Mouse (Mus musculus): ENCODE results near the gene B3galnt1. TPM values are rescaled to one million over a fixed set of nuclear protein-coding genes. Genes with fewer than 3 reads are reported as not detected.

The B3galnt1 gene
- polyA plus RNA-seq, 1 experiment from 2014 or later, result 29.3 TPM

DNA sequence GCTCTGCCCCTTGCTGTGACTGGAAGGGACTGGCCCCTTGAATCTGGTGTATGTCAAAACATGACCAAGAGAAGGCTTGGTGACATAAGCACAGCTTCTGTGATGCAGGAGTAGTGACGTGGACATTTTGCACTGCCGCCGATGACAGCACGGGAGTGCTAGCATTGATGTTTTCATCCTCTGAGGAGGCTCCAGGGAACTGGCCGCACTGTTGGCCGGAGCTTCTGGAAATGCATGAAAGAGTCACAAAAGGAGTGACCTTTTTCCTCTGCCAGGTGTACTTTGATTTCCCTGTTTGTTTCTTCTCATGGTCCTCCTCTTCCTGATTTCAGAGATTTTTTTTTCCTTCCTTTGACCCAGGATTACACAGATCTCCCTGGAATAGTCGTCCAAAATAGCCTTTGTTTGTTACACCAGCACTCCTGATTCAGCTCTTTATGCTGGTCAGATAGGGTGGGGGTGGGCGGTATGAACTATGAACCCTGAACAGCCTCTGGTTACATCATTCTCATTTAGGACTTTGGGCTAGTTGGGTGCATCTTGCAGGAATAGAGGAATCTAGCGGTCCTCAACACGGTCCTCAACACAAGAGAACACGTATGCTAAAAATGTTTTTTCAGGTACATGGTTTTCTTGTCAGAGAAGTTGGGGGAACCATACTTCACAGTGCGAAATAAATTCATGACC, 42.5 kb downstream of the B3galnt1 start:
- Histone ChIP-seq H3K4me1 (ENCODE audit: control insufficient read depth, insufficient read depth, low read length) (peaks cover 10% of the 10 kb centered on the region), H3K9ac (ENCODE audit: low read depth, low read length) (no peak overlapping the region), H3K4me3 (ENCODE audit: low read depth, low read length) (no peak overlapping the region), H3K27me3 (ENCODE audit: control insufficient read depth, insufficient read depth, low read length) (no peaks in the 10 kb centered on the region), H3K36me3 (ENCODE audit: control insufficient read depth, insufficient read depth, low read length) (no peaks in the 10 kb centered on the region), H3K9me3 (replicated peaks; ENCODE audit: control insufficient read depth, low read length) (no peaks in the 10 kb centered on the region), H3K27ac (ENCODE audit: low read depth, low read length) (no peak overlapping the region), H3K4me2 (no peak overlapping the region)
- ATAC-seq (replicated peaks; ENCODE audit: insufficient number of reproducible peaks, low FRiP score, low TSS enrichment), result no peak
- 68% methylated on average over 12 of the region's 12 CpGs for WGBS (ENCODE audit: insufficient replicate concordance)

DNA sequence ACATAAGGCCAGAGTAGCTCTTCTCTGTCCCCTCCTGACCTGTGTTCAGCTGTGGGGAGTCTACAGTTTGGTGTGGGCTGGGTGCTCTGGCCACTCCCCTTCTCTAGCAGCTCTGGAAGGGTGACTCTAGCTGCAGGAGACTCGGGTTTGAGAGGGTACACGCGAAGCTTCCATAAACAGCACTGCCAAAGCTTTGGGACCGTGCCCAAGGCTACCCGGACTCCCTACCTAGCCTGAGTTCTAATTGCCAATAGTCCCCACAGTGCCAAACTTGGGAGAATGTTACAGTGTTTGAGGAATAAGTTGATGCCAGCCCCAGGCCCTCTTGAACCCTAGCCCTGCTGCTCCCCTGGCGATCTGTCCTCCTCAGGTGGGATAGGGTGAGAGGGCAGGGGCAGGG, 43.2 kb downstream of the B3galnt1 start:
- H3K4me1 ChIP-seq (ENCODE audit: control insufficient read depth, insufficient read depth, low read length), result peaks cover 10% of the 10 kb centered on the region
- no peak overlapping the region for H3K4me2 ChIP-seq
- H3K27ac ChIP-seq (ENCODE audit: low read depth, low read length), result no peak overlapping the region
- ATAC-seq (replicated peaks; ENCODE audit: insufficient number of reproducible peaks, low FRiP score, low TSS enrichment), result no peak
- no peak overlapping the region for H3K9ac ChIP-seq (ENCODE audit: low read depth, low read length)
- no peaks in the 10 kb centered on the region for H3K27me3 ChIP-seq (ENCODE audit: control insufficient read depth, insufficient read depth, low read length)
- H3K36me3 ChIP-seq (ENCODE audit: control insufficient read depth, insufficient read depth, low read length), result no peaks in the 10 kb centered on the region
- WGBS (ENCODE audit: insufficient replicate concordance), result 80% methylated on average over 6 of the region's 6 CpGs
- no peaks in the 10 kb centered on the region for H3K9me3 ChIP-seq (replicated peaks; ENCODE audit: control insufficient read depth, low read length)
- H3K4me3 ChIP-seq (ENCODE audit: low read depth, low read length), result no peak overlapping the region

DNA sequence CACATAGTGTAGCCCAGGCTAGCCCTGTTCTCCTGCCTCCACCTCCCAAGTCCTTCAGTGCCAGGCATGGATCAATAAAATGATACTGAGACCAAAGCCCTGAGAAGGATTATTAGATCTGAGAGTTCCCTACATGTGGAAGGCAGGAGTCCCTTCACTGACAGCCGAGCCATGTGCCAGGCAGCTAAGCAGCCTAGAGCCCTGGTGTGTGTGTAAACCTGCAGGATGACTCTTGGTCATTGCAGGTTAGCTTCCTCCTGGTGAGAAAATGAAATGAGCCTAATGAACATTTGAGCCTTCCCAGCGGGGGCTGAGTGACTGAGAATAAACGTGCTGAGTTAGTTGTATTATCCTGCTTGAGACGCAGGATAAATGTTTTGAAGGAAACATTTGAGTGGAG, 49.2 kb downstream of the B3galnt1 start:
- Histone ChIP-seq H3K4me1 (ENCODE audit: control insufficient read depth, insufficient read depth, low read length) (peaks cover 9% of the 10 kb centered on the region), H3K4me3 (ENCODE audit: low read depth, low read length) (no peak overlapping the region), H3K9ac (ENCODE audit: low read depth, low read length) (no peak overlapping the region), H3K36me3 (ENCODE audit: control insufficient read depth, insufficient read depth, low read length) (no peaks in the 10 kb centered on the region), H3K27me3 (ENCODE audit: control insufficient read depth, insufficient read depth, low read length) (no peaks in the 10 kb centered on the region), H3K4me2 (no peak overlapping the region), H3K9me3 (replicated peaks; ENCODE audit: control insufficient read depth, low read length) (no peaks in the 10 kb centered on the region), H3K27ac (ENCODE audit: low read depth, low read length) (no peak overlapping the region)
- 77% methylated on average over 4 of the region's 4 CpGs for WGBS (ENCODE audit: insufficient replicate concordance)
- ATAC-seq (replicated peaks; ENCODE audit: insufficient number of reproducible peaks, low FRiP score, low TSS enrichment), result no peak

DNA sequence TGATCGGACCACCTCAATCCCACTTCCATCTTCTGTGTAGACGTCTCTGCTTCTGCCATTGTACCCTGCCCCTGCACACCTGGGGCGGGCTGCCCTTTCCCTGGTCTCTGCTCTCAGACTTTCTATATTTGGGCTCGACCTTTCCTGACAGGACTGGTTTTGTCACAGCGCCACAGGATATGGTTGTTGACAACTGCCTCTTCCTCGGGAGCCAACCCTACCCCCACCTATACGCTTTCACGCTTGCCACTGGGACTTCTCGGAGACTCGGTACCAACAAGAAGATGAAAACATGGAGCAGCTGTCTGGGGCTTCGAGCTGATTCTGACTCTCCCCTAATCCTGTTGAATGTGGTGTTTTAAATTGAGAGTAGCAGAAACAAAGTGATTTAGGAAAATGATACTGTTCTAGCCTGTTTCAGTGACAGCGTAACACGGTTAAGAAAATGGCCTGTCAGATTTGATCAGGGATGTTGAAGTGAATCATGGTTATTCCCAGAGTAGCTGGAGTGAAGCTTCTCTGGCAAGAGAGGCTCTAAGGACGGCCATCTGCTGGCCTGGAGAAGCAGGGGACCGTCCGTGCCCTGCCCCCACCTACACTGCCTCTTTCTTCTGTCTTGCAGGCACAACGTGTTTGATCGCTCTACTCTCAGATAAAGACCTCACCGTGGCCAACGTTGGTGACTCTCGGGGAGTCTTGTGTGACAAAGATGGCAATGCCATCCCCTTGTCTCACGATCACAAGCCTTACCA, 49.9 kb downstream of the B3galnt1 start:
- 48% methylated on average over 22 of the region's 22 CpGs for WGBS (ENCODE audit: insufficient replicate concordance)
- ATAC-seq (replicated peaks; ENCODE audit: insufficient number of reproducible peaks, low FRiP score, low TSS enrichment), result no peak
- peak overlapping the region; percentile 44; the same call in 1 of the 2 replicates for H3K9ac ChIP-seq (ENCODE audit: low read depth, low read length)
- H3K36me3 ChIP-seq (ENCODE audit: control insufficient read depth, insufficient read depth, low read length), result no peaks in the 10 kb centered on the region
- peaks cover 9% of the 10 kb centered on the region for H3K4me1 ChIP-seq (ENCODE audit: control insufficient read depth, insufficient read depth, low read length)
- no peaks in the 10 kb centered on the region for H3K27me3 ChIP-seq (ENCODE audit: control insufficient read depth, insufficient read depth, low read length)
- H3K9me3 ChIP-seq (replicated peaks; ENCODE audit: control insufficient read depth, low read length), result no peaks in the 10 kb centered on the region
- no peak overlapping the region for H3K27ac ChIP-seq (ENCODE audit: low read depth, low read length)
- H3K4me2 ChIP-seq, result peak overlapping the region; percentile 20
- no peak overlapping the region for H3K4me3 ChIP-seq (ENCODE audit: low read depth, low read length)

DNA sequence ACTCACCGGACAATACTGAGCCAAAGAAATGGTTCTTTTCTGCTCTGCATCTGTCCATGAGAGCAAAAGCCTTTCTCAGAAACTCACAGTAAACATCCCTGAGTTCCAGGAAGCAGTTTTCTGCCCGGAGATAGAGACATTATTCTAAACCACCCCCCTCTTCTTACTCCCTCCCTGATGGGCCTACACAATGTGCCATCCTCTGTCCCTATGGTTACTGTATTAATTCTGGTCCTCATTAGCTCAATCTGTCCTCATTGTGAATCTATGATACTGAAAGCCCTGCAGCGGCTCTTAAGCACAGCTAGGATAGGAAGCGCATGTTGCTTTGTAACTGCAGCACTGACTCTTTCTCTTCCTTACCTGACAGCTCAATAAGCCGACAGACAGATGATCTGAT, 53.7 kb downstream of the B3galnt1 start:
- Histone ChIP-seq H3K4me3 (ENCODE audit: low read depth, low read length) (no peak overlapping the region), H3K36me3 (ENCODE audit: control insufficient read depth, insufficient read depth, low read length) (no peaks in the 10 kb centered on the region), H3K9ac (ENCODE audit: low read depth, low read length) (no peak overlapping the region), H3K4me2 (no peak overlapping the region), H3K27ac (ENCODE audit: low read depth, low read length) (no peak overlapping the region), H3K27me3 (ENCODE audit: control insufficient read depth, insufficient read depth, low read length) (no peaks in the 10 kb centered on the region), H3K9me3 (replicated peaks; ENCODE audit: control insufficient read depth, low read length) (no peaks in the 10 kb centered on the region), H3K4me1 (ENCODE audit: control insufficient read depth, insufficient read depth, low read length) (peaks cover 9% of the 10 kb centered on the region)
- ATAC-seq (replicated peaks; ENCODE audit: insufficient number of reproducible peaks, low FRiP score, low TSS enrichment), result no peak
- 71% methylated on average over 5 of the region's 5 CpGs for WGBS (ENCODE audit: insufficient replicate concordance)

DNA sequence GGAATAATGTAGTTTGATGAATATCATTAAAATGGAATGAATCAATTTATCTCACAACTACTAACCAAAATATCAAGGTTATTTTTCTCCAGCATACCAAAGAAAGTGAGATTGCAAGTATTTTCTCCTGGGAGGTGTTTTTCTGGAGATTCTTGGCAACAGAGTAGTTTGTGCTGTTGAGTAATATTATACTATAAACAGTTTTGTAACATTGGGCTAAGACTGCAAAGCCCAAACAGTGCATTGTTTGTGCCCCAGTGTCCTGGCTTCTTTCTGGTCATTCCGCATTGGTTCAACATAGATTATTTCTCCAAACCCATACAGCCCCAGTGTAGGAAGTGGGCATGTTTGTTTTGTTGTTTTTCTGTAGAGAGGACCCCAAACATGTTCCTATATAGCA, 55.0 kb downstream of the B3galnt1 start:
- Histone ChIP-seq H3K4me2 (no peak overlapping the region), H3K27ac (ENCODE audit: low read depth, low read length) (no peak overlapping the region), H3K9ac (ENCODE audit: low read depth, low read length) (no peak overlapping the region), H3K9me3 (replicated peaks; ENCODE audit: control insufficient read depth, low read length) (no peaks in the 10 kb centered on the region), H3K4me3 (ENCODE audit: low read depth, low read length) (no peak overlapping the region), H3K36me3 (ENCODE audit: control insufficient read depth, insufficient read depth, low read length) (no peaks in the 10 kb centered on the region), H3K4me1 (ENCODE audit: control insufficient read depth, insufficient read depth, low read length) (peaks cover 3% of the 10 kb centered on the region), H3K27me3 (ENCODE audit: control insufficient read depth, insufficient read depth, low read length) (no peaks in the 10 kb centered on the region)
- 95% methylated on average over 1 of the region's 1 CpGs for WGBS (ENCODE audit: insufficient replicate concordance)
- no peak for ATAC-seq (replicated peaks; ENCODE audit: insufficient number of reproducible peaks, low FRiP score, low TSS enrichment)

DNA sequence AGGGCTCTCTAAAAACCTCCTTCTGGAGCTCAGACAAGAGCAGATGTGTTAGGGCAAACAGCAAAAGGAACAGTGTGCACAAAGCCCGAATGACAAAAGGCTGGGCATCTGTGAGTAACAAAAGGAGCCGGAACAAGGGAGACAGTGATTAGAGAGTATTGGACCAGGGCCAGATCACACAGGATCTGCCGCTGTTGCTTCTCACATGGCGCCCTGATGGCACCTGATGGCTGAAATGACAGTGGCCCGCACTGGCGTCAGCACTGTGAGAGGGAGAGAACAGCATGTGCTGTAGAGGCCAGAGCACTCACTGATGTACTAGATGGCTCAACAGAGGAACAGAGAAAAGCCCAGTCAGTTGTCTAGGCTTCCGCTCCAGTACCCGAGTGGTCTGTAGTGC, 55.8 kb downstream of the B3galnt1 start:
- Histone ChIP-seq H3K4me3 (ENCODE audit: low read depth, low read length) (no peak overlapping the region), H3K27me3 (ENCODE audit: control insufficient read depth, insufficient read depth, low read length) (no peaks in the 10 kb centered on the region), H3K36me3 (ENCODE audit: control insufficient read depth, insufficient read depth, low read length) (no peaks in the 10 kb centered on the region), H3K9me3 (replicated peaks; ENCODE audit: control insufficient read depth, low read length) (no peaks in the 10 kb centered on the region), H3K4me2 (no peak overlapping the region), H3K9ac (ENCODE audit: low read depth, low read length) (no peak overlapping the region), H3K27ac (ENCODE audit: low read depth, low read length) (no peak overlapping the region), H3K4me1 (ENCODE audit: control insufficient read depth, insufficient read depth, low read length) (no peaks in the 10 kb centered on the region)
- no peak for ATAC-seq (replicated peaks; ENCODE audit: insufficient number of reproducible peaks, low FRiP score, low TSS enrichment)
- WGBS (ENCODE audit: insufficient replicate concordance), result 84% methylated on average over 8 of the region's 8 CpGs

DNA sequence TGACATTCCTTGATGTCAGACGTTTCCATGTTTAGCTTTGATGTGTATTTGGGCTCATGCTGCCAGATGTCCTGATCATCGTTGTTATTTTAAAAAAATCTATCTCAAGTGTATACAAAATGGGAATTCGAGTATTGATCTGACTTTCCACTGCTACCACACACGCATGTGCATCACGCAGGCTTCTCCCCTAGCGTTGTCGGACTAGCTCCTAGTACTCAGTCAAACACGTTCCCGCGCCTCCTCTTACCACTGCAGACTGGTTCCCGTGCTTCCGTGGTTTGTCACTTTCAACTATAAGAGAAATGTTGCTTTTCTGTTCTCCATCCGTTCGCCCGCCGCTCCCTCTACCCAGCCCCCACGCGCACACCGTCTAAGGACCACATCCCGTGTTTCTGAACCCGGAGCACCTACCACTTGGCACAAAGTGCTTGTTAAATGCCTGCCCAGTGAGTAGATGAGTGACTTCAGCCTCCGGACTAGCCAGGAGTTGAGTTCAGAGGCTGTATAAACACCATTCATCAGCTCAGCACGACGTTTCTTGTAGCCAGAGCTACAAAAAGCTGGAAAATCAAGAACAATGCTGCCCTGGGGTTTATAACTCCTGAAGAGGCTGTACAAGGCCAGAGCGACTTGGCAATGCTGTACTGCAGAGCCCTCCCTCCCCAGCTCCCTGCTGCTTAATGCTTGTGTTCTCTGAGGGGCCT, 62.7 kb downstream of the B3galnt1 start:
- H3K27me3 ChIP-seq (ENCODE audit: control insufficient read depth, insufficient read depth, low read length), result no peaks in the 10 kb centered on the region
- no peak overlapping the region for H3K27ac ChIP-seq (ENCODE audit: low read depth, low read length)
- no peaks in the 10 kb centered on the region for H3K36me3 ChIP-seq (ENCODE audit: control insufficient read depth, insufficient read depth, low read length)
- WGBS (ENCODE audit: insufficient replicate concordance), result 76% methylated on average over 25 of the region's 25 CpGs
- no peak overlapping the region for H3K9ac ChIP-seq (ENCODE audit: low read depth, low read length)
- no peak for ATAC-seq (replicated peaks; ENCODE audit: insufficient number of reproducible peaks, low FRiP score, low TSS enrichment)
- no peak overlapping the region for H3K4me3 ChIP-seq (ENCODE audit: low read depth, low read length)
- no peaks in the 10 kb centered on the region for H3K4me1 ChIP-seq (ENCODE audit: control insufficient read depth, insufficient read depth, low read length)
- no peak overlapping the region for H3K4me2 ChIP-seq
- no peaks in the 10 kb centered on the region for H3K9me3 ChIP-seq (replicated peaks; ENCODE audit: control insufficient read depth, low read length)
